Mouse (Mus musculus) WW6 (cell line): ENCODE measurements around the gene Mettl21c.
"Not testable (repeated sequence)": the region's sequence is repeated elsewhere in the genome, so short reads cannot be mapped to it uniquely, and the experiment has no call there.

Source experiments
- DNase-seq: peaks from one replicate; pipeline ENCODE4 v3.0.0-alpha.2; 2013; ENCODE audit warnings: low read depth, low spot score

Mettl21c gene

GRCm38 (mm10) chr1:44019934-44020333 lies at the start of gene Mettl21c:
Gene Mettl21c (minus strand): TSS chr1:44020034.
- no peak for DNase-seq

- DNase-seq, result peak; percentile 24
Observed at GRCm38 (mm10) chr1:44064625-44065024, 44.8 kb upstream of the Mettl21c start.

- no peak for DNase-seq
Observed at GRCm38 (mm10) chr1:44063439-44063838, 43.6 kb upstream of the Mettl21c start.

GRCm38 (mm10) chr1:44061836-44062235 lies 42.0 kb upstream of the Mettl21c start, which contains the start of gene Gm8251:
Gene Gm8251 (minus strand): TSS chr1:44061936.
- no peak for DNase-seq

GRCm38 (mm10) chr1:44057805-44058204 lies 38.0 kb upstream of the Mettl21c start:
- DNase-seq, result no peak

- DNase-seq, result no peak
Observed at GRCm38 (mm10) chr1:44046556-44046955, 26.7 kb upstream of the Mettl21c start.

GRCm38 (mm10) chr1:44045689-44046088 lies 25.9 kb upstream of the Mettl21c start:
- not testable (repeated sequence) for DNase-seq

GRCm38 (mm10) chr1:44042555-44042915 lies 22.7 kb upstream of the Mettl21c start:
- no peak for DNase-seq

- DNase-seq, result no peak
Observed at GRCm38 (mm10) chr1:44041797-44042554, 22.1 kb upstream of the Mettl21c start.

- DNase-seq, result no peak
Observed at GRCm38 (mm10) chr1:44032948-44033347, 13.1 kb upstream of the Mettl21c start.

- no peak for DNase-seq
Observed at GRCm38 (mm10) chr1:44032213-44032612, 12.4 kb upstream of the Mettl21c start.

GRCm38 (mm10) chr1:44027651-44028050 lies 7.8 kb upstream of the Mettl21c start:
- no peak for DNase-seq

GRCm38 (mm10) chr1:44022656-44023055 lies 2.8 kb upstream of the Mettl21c start:
- DNase-seq, result no peak

GRCm38 (mm10) chr1:44015556-44015955 lies 4.3 kb downstream of the Mettl21c start:
- no peak for DNase-seq

GRCm38 (mm10) chr1:44004513-44004912 lies 15.3 kb downstream of the Mettl21c start:
- DNase-seq, result no peak

- DNase-seq, result no peak
Observed at GRCm38 (mm10) chr1:43996914-43997589, 22.8 kb downstream of the Mettl21c start.

GRCm38 (mm10) chr1:43971089-43971488 lies 48.7 kb downstream of the Mettl21c start:
- DNase-seq, result peak; percentile 9

- DNase-seq, result no peak
Observed at GRCm38 (mm10) chr1:43969361-43969760, 50.5 kb downstream of the Mettl21c start.

- no peak for DNase-seq
Observed at GRCm38 (mm10) chr1:43966756-43967155, 53.1 kb downstream of the Mettl21c start.

- DNase-seq, result no peak
Observed at GRCm38 (mm10) chr1:43964381-43964780, 55.5 kb downstream of the Mettl21c start.
